Mouse (Mus musculus): ENCODE data around the gene Mlycd.
"Not testable (repeated sequence)": the region's sequence is repeated elsewhere in the genome, so short reads cannot be mapped to it uniquely, and the experiment has no call there.

The Mlycd gene

GRCm38 (mm10) chr8:119394524-119395026 is at the start of gene Mlycd:
Gene Mlycd (plus strand): TSS chr8:119394878.
- DNase-seq (ENCODE audit: low read depth, low spot score): peak; percentile 88

GRCm38 (mm10) chr8:119345029-119345682 is 49.5 kb upstream of the Mlycd start:
- peak; percentile 15 for DNase-seq (ENCODE audit: low read depth, low spot score)

- peak; percentile 33 for DNase-seq (ENCODE audit: low read depth, low spot score)
These were observed 49.0 kb upstream of the Mlycd start for GRCm38 (mm10) chr8:119345683-119346075.

GRCm38 (mm10) chr8:119351647-119352046 is 43.0 kb upstream of the Mlycd start:
- DNase-seq (ENCODE audit: low read depth, low spot score): no peak

- DNase-seq (ENCODE audit: low read depth, low spot score): peak; percentile 35
These were observed 41.6 kb upstream of the Mlycd start for GRCm38 (mm10) chr8:119352977-119353658.

- no peak for DNase-seq (ENCODE audit: low read depth, low spot score)
These were observed 41.0 kb upstream of the Mlycd start for GRCm38 (mm10) chr8:119353659-119354023.

GRCm38 (mm10) chr8:119356631-119357030 is 38.0 kb upstream of the Mlycd start:
- DNase-seq (ENCODE audit: low read depth, low spot score): peak; percentile 45

- DNase-seq (ENCODE audit: low read depth, low spot score): no peak
These were observed 36.5 kb upstream of the Mlycd start for GRCm38 (mm10) chr8:119358175-119358574.

GRCm38 (mm10) chr8:119358836-119359235 is 35.8 kb upstream of the Mlycd start:
- DNase-seq (ENCODE audit: low read depth, low spot score): peak; percentile 28

- DNase-seq (ENCODE audit: low read depth, low spot score): no peak
These were observed 33.9 kb upstream of the Mlycd start for GRCm38 (mm10) chr8:119360686-119361295.

- not testable (repeated sequence) for DNase-seq (ENCODE audit: low read depth, low spot score)
These were observed 20.0 kb upstream of the Mlycd start for GRCm38 (mm10) chr8:119374716-119375115.

GRCm38 (mm10) chr8:119378476-119378875 is 16.2 kb upstream of the Mlycd start:
- no peak for DNase-seq (ENCODE audit: low read depth, low spot score)

- peak; percentile 67 for DNase-seq (ENCODE audit: low read depth, low spot score)
These were observed 14.1 kb upstream of the Mlycd start for GRCm38 (mm10) chr8:119380619-119381018.

GRCm38 (mm10) chr8:119384478-119384877 is 10.2 kb upstream of the Mlycd start:
- peak; percentile 71 for DNase-seq (ENCODE audit: low read depth, low spot score)

GRCm38 (mm10) chr8:119385854-119386253 is 8.8 kb upstream of the Mlycd start:
- no peak for DNase-seq (ENCODE audit: low read depth, low spot score)

- no peak for DNase-seq (ENCODE audit: low read depth, low spot score)
These were observed 7.7 kb upstream of the Mlycd start for GRCm38 (mm10) chr8:119386988-119387387.

- no peak for DNase-seq (ENCODE audit: low read depth, low spot score)
These were observed 581 bp upstream of the Mlycd start for GRCm38 (mm10) chr8:119394097-119394496.

- peak; percentile 62 for DNase-seq (ENCODE audit: low read depth, low spot score)
These were observed 633 bp downstream of the Mlycd start for GRCm38 (mm10) chr8:119395072-119395950.

- DNase-seq (ENCODE audit: low read depth, low spot score): no peak
These were observed 3.9 kb downstream of the Mlycd start for GRCm38 (mm10) chr8:119398558-119398957.

- DNase-seq (ENCODE audit: low read depth, low spot score): no peak
These were observed 4.6 kb downstream of the Mlycd start for GRCm38 (mm10) chr8:119399255-119399654.

GRCm38 (mm10) chr8:119400122-119400671 is 5.5 kb downstream of the Mlycd start:
- DNase-seq (ENCODE audit: low read depth, low spot score): no peak
